Mouse (Mus musculus) embryonic facial prominence, embryonic 12.5 days (tissue): ENCODE data around the gene Ehd3. TPM values are rescaled to one million over a fixed set of nuclear protein-coding genes. Genes with fewer than 3 reads are reported as not detected.

Experiments used
- ATAC-seq: fragments of 200-750 bp; cut with Nextera tagmentation; 2 replicates; pipeline ENCODE4 v1.8.0; 2017; ENCODE audit not compliant: insufficient number of reproducible peaks, insufficient read depth, low FRiP score, low TSS enrichment
- H3K27ac ChIP-seq: fragments of 300-500 bp; sonication (generic); 2 replicates; pipeline ENCODE4 v1.5.1; 2016; ENCODE audit warnings: mild to moderate bottlenecking
- H3K27me3 ChIP-seq: fragments of 300-500 bp; sonication (generic); 2 replicates; pipeline ENCODE4 v1.6.1; 2016; ENCODE audit warnings: mild to moderate bottlenecking, moderate library complexity
- H3K36me3 ChIP-seq: fragments of 300-500 bp; sonication (generic); 2 replicates; pipeline ENCODE4 v1.6.1; 2016; ENCODE audit warnings: mild to moderate bottlenecking
- H3K4me1 ChIP-seq: fragments of 300-500 bp; sonication (generic); 2 replicates; pipeline ENCODE4 v1.6.1; 2016
- H3K4me2 ChIP-seq: fragments of 300-500 bp; sonication (generic); replicated peaks from 2 replicates; pipeline ENCODE4 v1.6.1; 2016; ENCODE audit warnings: mild to moderate bottlenecking, moderate library complexity
- H3K4me3 ChIP-seq: fragments of 300-500 bp; sonication (generic); 2 replicates; pipeline ENCODE4 v1.5.1; 2016; ENCODE audit warnings: mild to moderate bottlenecking
- H3K9ac ChIP-seq: fragments of 300-500 bp; sonication (generic); 2 replicates; pipeline ENCODE4 v1.6.1; 2016; ENCODE audit warnings: mild to moderate bottlenecking, moderate library complexity
- H3K9me3 ChIP-seq: fragments of 300-500 bp; sonication (generic); 2 replicates; pipeline ENCODE4 v1.6.1; 2016; ENCODE audit warnings: mild to moderate bottlenecking, moderate library complexity
- WGBS: fragments of 180-500 bp; shearing (Covaris S2); methylation state at CpG from one replicate; pipeline ENCODE4 v1.1.7; 2016; 5-methylcytosine and 5-hydroxymethylcytosine counted together
- polyA plus RNA-seq: library from polyadenylated mRNA; unstranded; fragments of >200 nt; fragmentation: Nextera tagmentation; extraction: Ambion mirVana; gene quantifications from 2 replicates; pipeline ENCODE4 v1.2.1, GENCODE M21; 2016

Ehd3 gene
- polyA plus RNA-seq, 1 experiment from 2014 or later: 6.3 TPM

DNA sequence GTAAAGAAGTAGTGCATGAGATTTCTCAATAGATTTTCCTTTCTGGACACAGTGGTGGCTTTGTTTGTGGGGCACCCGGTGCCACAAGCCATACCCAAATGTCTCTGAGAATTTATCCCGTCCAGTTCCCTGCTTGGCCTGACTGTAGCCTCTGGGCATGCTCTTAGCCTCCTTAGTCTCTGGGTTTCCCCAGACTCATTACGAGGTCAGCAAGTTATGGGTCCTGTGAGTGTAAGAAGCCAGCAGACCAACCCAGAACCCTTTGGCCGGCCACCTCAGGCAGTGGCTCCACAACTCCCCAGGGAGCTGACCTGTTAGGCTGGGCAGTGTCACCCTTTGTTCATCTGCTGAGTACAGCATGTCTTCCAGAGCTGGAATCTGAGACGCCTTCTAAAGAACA lies 7.6 kb downstream of the Ehd3 start:
- Histone ChIP-seq H3K9me3 (no peaks in the 10 kb centered on the region), H3K27ac (no peak overlapping the region), H3K36me3 (no peaks in the 10 kb centered on the region), H3K4me1 (no peaks in the 10 kb centered on the region; the same call in 1 of the 2 replicates), H3K9ac (no peak overlapping the region), H3K4me3 (no peak overlapping the region), H3K27me3 (no peaks in the 10 kb centered on the region), H3K4me2 (no peak overlapping the region)
- ATAC-seq: no peak
- 32% methylated on average over 5 of the region's 5 CpGs for WGBS

DNA sequence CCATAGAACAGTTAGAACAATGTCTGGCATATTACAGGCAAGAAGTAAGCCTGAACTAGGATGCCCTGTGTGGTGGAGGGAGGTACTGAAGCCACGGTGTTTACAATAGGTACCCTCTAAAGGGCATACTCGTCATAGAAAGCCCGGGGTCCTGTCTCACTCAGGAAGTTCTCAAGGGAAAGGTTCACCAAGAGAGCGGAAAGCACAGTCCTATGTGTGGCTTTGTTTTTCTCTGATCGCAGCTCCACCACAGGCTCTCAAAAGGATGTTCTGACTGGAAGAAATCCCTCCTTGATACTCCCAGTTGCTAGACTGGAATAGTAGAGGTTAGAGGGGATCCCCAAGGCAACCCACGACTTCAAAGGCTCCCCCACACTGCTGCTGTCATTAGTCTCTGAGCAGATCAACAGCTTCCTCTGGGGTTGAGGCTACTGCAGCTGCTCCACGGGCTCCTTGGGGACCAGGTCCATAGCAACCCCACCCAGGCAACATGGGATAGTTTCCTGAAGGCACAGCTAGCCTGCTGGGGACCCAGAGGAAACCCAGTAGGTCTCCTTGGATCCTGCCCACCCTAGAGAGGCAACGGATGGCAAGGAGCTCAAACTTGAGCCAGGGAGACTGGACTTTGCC lies 9.2 kb downstream of the Ehd3 start:
- WGBS: 78% methylated on average over 8 of the region's 8 CpGs
- H3K36me3 ChIP-seq: no peaks in the 10 kb centered on the region
- no peaks in the 10 kb centered on the region for H3K27me3 ChIP-seq
- no peak overlapping the region for H3K9ac ChIP-seq
- no peak overlapping the region for H3K4me3 ChIP-seq
- no peaks in the 10 kb centered on the region for H3K9me3 ChIP-seq
- H3K4me2 ChIP-seq: no peak overlapping the region
- no peak overlapping the region for H3K27ac ChIP-seq
- no peak for ATAC-seq
- H3K4me1 ChIP-seq: no peaks in the 10 kb centered on the region; the same call in 1 of the 2 replicates

GRCm38 (mm10) chr17:73814500-73815190 lies 10.7 kb downstream of the Ehd3 start:
- WGBS: 87% methylated on average over 6 of the region's 6 CpGs
- H3K27ac ChIP-seq: no peak overlapping the region
- H3K4me3 ChIP-seq: no peak overlapping the region
- no peaks in the 10 kb centered on the region for H3K27me3 ChIP-seq
- no peaks in the 10 kb centered on the region; the same call in 1 of the 2 replicates for H3K4me1 ChIP-seq
- H3K36me3 ChIP-seq: no peaks in the 10 kb centered on the region
- H3K9me3 ChIP-seq: no peaks in the 10 kb centered on the region
- H3K9ac ChIP-seq: no peak overlapping the region
- no peak for ATAC-seq
- H3K4me2 ChIP-seq: no peak overlapping the region

GRCm38 (mm10) chr17:73817697-73818380 lies 13.9 kb downstream of the Ehd3 start:
- H3K27me3 ChIP-seq: no peaks in the 10 kb centered on the region
- no peaks in the 10 kb centered on the region for H3K9me3 ChIP-seq
- H3K4me3 ChIP-seq: no peak overlapping the region
- H3K9ac ChIP-seq: no peak overlapping the region
- no peak overlapping the region for H3K4me2 ChIP-seq
- no peaks in the 10 kb centered on the region for H3K36me3 ChIP-seq
- ATAC-seq: no peak
- 85% methylated on average over 9 of the region's 9 CpGs for WGBS
- H3K27ac ChIP-seq: no peak overlapping the region
- no peaks in the 10 kb centered on the region for H3K4me1 ChIP-seq

DNA sequence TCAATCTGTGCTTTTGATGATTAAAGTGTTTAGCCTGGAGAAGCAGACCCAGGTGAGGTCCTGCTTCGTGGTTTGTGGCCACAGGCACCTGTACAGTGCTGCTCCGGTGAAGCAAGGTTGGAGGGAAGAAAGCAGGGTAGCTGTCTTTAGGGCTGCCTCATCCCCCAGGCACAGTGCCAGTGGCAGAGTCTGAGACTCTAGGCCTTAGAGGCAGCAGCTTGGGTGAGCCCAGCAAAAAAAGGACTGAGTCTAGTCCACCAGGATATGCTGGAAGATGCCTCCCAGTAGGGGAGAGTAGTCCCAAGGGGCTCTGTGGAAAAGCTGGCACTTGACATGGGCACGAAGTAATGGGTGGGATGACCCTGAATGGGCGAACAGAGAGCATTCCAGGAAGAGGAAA lies 15.0 kb downstream of the Ehd3 start:
- peaks cover 3% of the 10 kb centered on the region; the same call in 1 of the 2 replicates for H3K4me1 ChIP-seq
- H3K27me3 ChIP-seq: no peaks in the 10 kb centered on the region
- no peak for ATAC-seq
- no peak overlapping the region for H3K27ac ChIP-seq
- no peak overlapping the region for H3K4me3 ChIP-seq
- no peaks in the 10 kb centered on the region for H3K9me3 ChIP-seq
- no peaks in the 10 kb centered on the region for H3K36me3 ChIP-seq
- no peak overlapping the region for H3K4me2 ChIP-seq
- H3K9ac ChIP-seq: no peak overlapping the region
- 67% methylated on average over 4 of the region's 4 CpGs for WGBS

DNA sequence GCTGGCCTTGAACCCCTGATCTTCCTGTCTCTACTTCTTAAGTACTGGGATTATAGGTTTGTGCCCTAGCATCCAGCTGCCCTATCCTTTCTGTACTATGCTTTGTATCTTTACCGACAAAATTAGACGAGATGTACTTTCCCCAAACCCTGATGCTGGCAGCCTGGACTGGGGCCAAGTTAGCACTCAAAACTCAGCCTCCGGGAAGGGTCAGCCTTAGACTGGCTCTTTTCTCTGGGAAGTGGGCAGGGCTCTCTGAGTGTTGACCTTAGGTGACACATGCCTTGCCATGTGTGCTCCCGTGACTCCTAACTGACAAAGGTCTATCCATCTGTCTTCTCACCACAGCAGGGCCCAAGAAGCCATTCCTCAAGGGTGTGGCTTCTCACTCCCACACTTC lies 16.8 kb downstream of the Ehd3 start:
- Histone ChIP-seq H3K4me1 (peaks cover 5% of the 10 kb centered on the region; the same call in 1 of the 2 replicates), H3K27ac (no peak overlapping the region), H3K4me2 (no peak overlapping the region), H3K36me3 (no peaks in the 10 kb centered on the region), H3K9me3 (no peaks in the 10 kb centered on the region), H3K27me3 (no peaks in the 10 kb centered on the region), H3K9ac (no peak overlapping the region), H3K4me3 (no peak overlapping the region)
- 74% methylated on average over 4 of the region's 4 CpGs for WGBS
- no peak for ATAC-seq

DNA sequence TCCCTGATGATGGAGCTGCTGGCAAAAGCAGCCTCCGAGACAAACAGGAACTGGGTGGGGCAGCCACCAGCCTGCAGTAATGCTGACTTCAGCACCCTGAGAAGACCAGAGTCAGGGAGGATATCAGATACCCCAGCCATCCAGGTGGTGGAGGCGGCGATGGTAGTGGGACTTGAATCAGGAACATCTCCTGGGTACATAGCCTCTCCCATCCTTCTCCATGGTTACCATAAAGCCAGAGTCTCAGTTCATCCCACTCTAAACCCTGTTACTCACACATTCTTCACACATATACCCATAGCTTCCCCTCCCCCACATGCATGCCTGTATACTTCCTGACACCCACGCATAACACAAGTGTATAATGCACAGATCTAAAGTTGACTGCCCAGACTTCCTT lies 18.3 kb downstream of the Ehd3 start:
- 86% methylated on average over 4 of the region's 4 CpGs for WGBS
- Histone ChIP-seq H3K27ac (no peak overlapping the region), H3K4me2 (no peak overlapping the region), H3K4me3 (no peak overlapping the region), H3K36me3 (no peaks in the 10 kb centered on the region), H3K9ac (no peak overlapping the region), H3K4me1 (peaks cover 5% of the 10 kb centered on the region; the same call in 1 of the 2 replicates), H3K27me3 (no peaks in the 10 kb centered on the region), H3K9me3 (no peaks in the 10 kb centered on the region)
- no peak for ATAC-seq

GRCm38 (mm10) chr17:73823121-73824021 lies 19.4 kb downstream of the Ehd3 start:
- no peaks in the 10 kb centered on the region for H3K9me3 ChIP-seq
- no peak overlapping the region for H3K4me2 ChIP-seq
- whole genome bisulfite sequencing: 63% methylated on average over 17 of the region's 17 CpGs
- no peak overlapping the region for H3K4me3 ChIP-seq
- H3K4me1 ChIP-seq: peaks cover 5% of the 10 kb centered on the region; the same call in 1 of the 2 replicates
- H3K27me3 ChIP-seq: no peaks in the 10 kb centered on the region
- H3K36me3 ChIP-seq: no peaks in the 10 kb centered on the region
- no peak overlapping the region for H3K27ac ChIP-seq
- no peak; the same call in 1 of the 2 replicates for ATAC-seq
- no peak overlapping the region for H3K9ac ChIP-seq

- H3K4me3 ChIP-seq: no peak overlapping the region
- H3K27ac ChIP-seq: no peak overlapping the region
- H3K9me3 ChIP-seq: no peaks in the 10 kb centered on the region
- H3K36me3 ChIP-seq: no peaks in the 10 kb centered on the region
- 55% methylated on average over 6 of the region's 6 CpGs for WGBS
- H3K4me2 ChIP-seq: no peak overlapping the region
- ATAC-seq: no peak
- no peaks in the 10 kb centered on the region for H3K27me3 ChIP-seq
- H3K4me1 ChIP-seq: peaks cover 5% of the 10 kb centered on the region; the same call in 1 of the 2 replicates
- no peak overlapping the region for H3K9ac ChIP-seq
Observed at GRCm38 (mm10) chr17:73824022-73824340, 20.0 kb downstream of the Ehd3 start.

DNA sequence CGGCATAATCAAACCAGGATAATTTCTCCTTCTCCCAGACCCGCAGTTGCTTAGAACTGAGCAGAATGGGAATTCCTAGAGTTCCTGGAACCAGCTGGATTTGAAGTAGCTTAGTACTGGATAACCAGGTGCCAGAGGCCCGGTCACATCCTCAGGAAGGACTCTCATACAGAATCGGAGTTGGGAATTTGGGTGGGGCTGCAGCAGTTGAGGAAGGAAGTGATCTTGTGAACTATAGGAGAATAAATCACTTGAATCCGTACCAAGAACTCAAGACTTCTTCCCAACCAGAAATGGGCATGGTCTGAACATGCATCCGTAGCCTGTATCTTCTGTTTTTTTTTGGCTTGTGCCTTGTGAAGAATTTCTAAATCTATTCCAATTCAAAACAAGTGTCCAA lies 22.2 kb downstream of the Ehd3 start:
- H3K27me3 ChIP-seq: no peaks in the 10 kb centered on the region
- no peak for ATAC-seq
- H3K27ac ChIP-seq: no peak overlapping the region
- H3K4me2 ChIP-seq: no peak overlapping the region
- WGBS: 90% methylated on average over 6 of the region's 6 CpGs
- 0 out of 2 replicates have a peak, but pooled peaks cover 6% of the 10 kb centered on the region for H3K36me3 ChIP-seq
- H3K4me3 ChIP-seq: no peak overlapping the region
- H3K9me3 ChIP-seq: no peaks in the 10 kb centered on the region
- H3K9ac ChIP-seq: no peak overlapping the region
- H3K4me1 ChIP-seq: peaks cover 5% of the 10 kb centered on the region; the same call in 1 of the 2 replicates

- ATAC-seq: no peak
- Histone ChIP-seq H3K36me3 (0 out of 2 replicates have a peak, but pooled peaks cover 6% of the 10 kb centered on the region), H3K4me2 (no peak overlapping the region), H3K9me3 (no peaks in the 10 kb centered on the region), H3K9ac (no peak overlapping the region), H3K4me1 (peaks cover 5% of the 10 kb centered on the region; the same call in 1 of the 2 replicates), H3K27ac (no peak overlapping the region), H3K27me3 (no peaks in the 10 kb centered on the region), H3K4me3 (no peak overlapping the region)
- 96% methylated on average over 11 of the region's 11 CpGs for WGBS
Observed at GRCm38 (mm10) chr17:73827446-73827845, 23.5 kb downstream of the Ehd3 start.
